Mouse (Mus musculus) hindbrain, embryonic 11.5 days (tissue): ENCODE measurements around the gene B3gnt6. TPM values are rescaled to one million over a fixed set of nuclear protein-coding genes. Genes with fewer than 3 reads are reported as not detected.

Source experiments
- ATAC-seq: fragments of 200-750 bp; cut with Nextera tagmentation; 2 replicates; pipeline ENCODE4 v1.8.0; 2017; ENCODE audit warnings: mild to moderate bottlenecking, moderate TSS enrichment, moderate library complexity; ENCODE audit not compliant: low FRiP score
- DNase-seq: peaks from one replicate; pipeline ENCODE4 v3.0.0-alpha.2; 2015; ENCODE audit warnings: low spot score
- H3K27ac ChIP-seq: fragments of 300-500 bp; sonication (generic); 2 replicates; pipeline ENCODE4 v1.5.1; 2014; ENCODE audit warnings: mild to moderate bottlenecking, low read depth, low read length
- H3K27me3 ChIP-seq: fragments of 300-500 bp; sonication (generic); 2 replicates; pipeline ENCODE4 v1.6.1; 2014; ENCODE audit warnings: mild to moderate bottlenecking, low read length, moderate library complexity, mixed read lengths; ENCODE audit not compliant: control insufficient read depth, insufficient read depth
- H3K36me3 ChIP-seq: fragments of 300-500 bp; sonication (generic); 2 replicates; pipeline ENCODE4 v1.6.1; 2014; ENCODE audit warnings: mild to moderate bottlenecking, low read length, moderate library complexity, mixed read lengths; ENCODE audit not compliant: control insufficient read depth, insufficient read depth
- H3K4me1 ChIP-seq: fragments of 300-500 bp; sonication (generic); replicated peaks from 2 replicates; pipeline ENCODE4 v1.6.1; 2014; ENCODE audit warnings: low read length, mixed read lengths; ENCODE audit not compliant: control insufficient read depth, insufficient read depth
- H3K4me2 ChIP-seq: fragments of 300-500 bp; sonication (generic); replicated peaks from 2 replicates; pipeline ENCODE4 v1.6.1; 2014; ENCODE audit warnings: mild to moderate bottlenecking, low read depth, low read length
- H3K4me3 ChIP-seq: fragments of 300-500 bp; sonication (generic); 2 replicates; pipeline ENCODE4 v1.5.1; 2014; ENCODE audit warnings: low read depth, low read length
- H3K9ac ChIP-seq: fragments of 300-500 bp; sonication (generic); 2 replicates; pipeline ENCODE4 v1.6.1; 2014; ENCODE audit warnings: low read depth, low read length
- H3K9me3 ChIP-seq: fragments of 300-500 bp; sonication (generic); 2 replicates; pipeline ENCODE4 v1.6.1; 2016; ENCODE audit warnings: low read length; ENCODE audit not compliant: control insufficient read depth
- WGBS: fragments of 180-500 bp; shearing (Covaris S2); extraction: QIAGEN DNeasy Blood & Tissue Kit; methylation state at CpG from one replicate; pipeline ENCODE4 v1.1.7; 2014; 5-methylcytosine and 5-hydroxymethylcytosine counted together
- polyA plus RNA-seq: library from polyadenylated mRNA; unstranded; fragments of >200 nt; fragmentation: Nextera tagmentation; extraction: Ambion mirVana; gene quantifications from 2 replicates; pipeline ENCODE4 v1.2.1, GENCODE M21; 2014

B3gnt6 gene
- polyA plus RNA-seq, result 0.10 and 0.20 TPM in 2 replicates

GRCm38 (mm10) chr7:98199381-98199780 is at the start of gene B3gnt6:
B3gnt6 (minus strand) TSS chr7:98199481.
- Histone ChIP-seq H3K36me3 (no peaks in the 10 kb centered on the region), H3K27ac (no peak within 1 kb of the TSS), H3K9ac (no peak within 1 kb of the TSS), H3K4me1 (no peaks in the 10 kb centered on the region), H3K4me2 (no peak within 1 kb of the TSS), H3K27me3 (peaks cover 21% of the 10 kb centered on the region), H3K9me3 (no peaks in the 10 kb centered on the region), H3K4me3 (no peak within 1 kb of the TSS)
- WGBS, result 88% methylated on average over 4 of the region's 4 CpGs
- ATAC-seq (no peak), DNase-seq (no peak)

- H3K9ac ChIP-seq, result no peak overlapping the region
- H3K4me1 ChIP-seq, result no peaks in the 10 kb centered on the region
- 93% methylated on average over 3 of the region's 3 CpGs for WGBS
- no peak overlapping the region for H3K4me3 ChIP-seq
- H3K27ac ChIP-seq, result no peak overlapping the region
- H3K9me3 ChIP-seq, result no peaks in the 10 kb centered on the region
- ATAC-seq, result no peak
- H3K4me2 ChIP-seq, result no peak overlapping the region
- DNase-seq, result no peak
- no peaks in the 10 kb centered on the region for H3K36me3 ChIP-seq
- no peaks in the 10 kb centered on the region for H3K27me3 ChIP-seq
Observed at GRCm38 (mm10) chr7:98236686-98237359, 37.5 kb upstream of the B3gnt6 start.

GRCm38 (mm10) chr7:98223796-98224195 is 24.5 kb upstream of the B3gnt6 start:
- DNase-seq (no peak), ATAC-seq (no peak)
- Histone ChIP-seq H3K27ac (no peak overlapping the region), H3K36me3 (no peaks in the 10 kb centered on the region), H3K4me3 (no peak overlapping the region), H3K27me3 (no peaks in the 10 kb centered on the region), H3K9me3 (no peaks in the 10 kb centered on the region), H3K9ac (no peak overlapping the region), H3K4me2 (no peak overlapping the region), H3K4me1 (no peaks in the 10 kb centered on the region)
- 92% methylated on average over 4 of the region's 4 CpGs for WGBS

- no peak overlapping the region for H3K27ac ChIP-seq
- no peak overlapping the region for H3K4me2 ChIP-seq
- no peaks in the 10 kb centered on the region for H3K9me3 ChIP-seq
- H3K4me3 ChIP-seq, result no peak overlapping the region
- no peak overlapping the region for H3K9ac ChIP-seq
- H3K27me3 ChIP-seq, result no peaks in the 10 kb centered on the region
- DNase-seq (no peak), ATAC-seq (no peak)
- no peaks in the 10 kb centered on the region for H3K4me1 ChIP-seq
- H3K36me3 ChIP-seq, result no peaks in the 10 kb centered on the region
Observed at GRCm38 (mm10) chr7:98216713-98217112, 17.4 kb upstream of the B3gnt6 start.

GRCm38 (mm10) chr7:98202946-98203345 is 3.7 kb upstream of the B3gnt6 start:
- Histone ChIP-seq H3K27me3 (no peaks in the 10 kb centered on the region), H3K36me3 (no peaks in the 10 kb centered on the region), H3K9ac (no peak overlapping the region), H3K4me1 (no peaks in the 10 kb centered on the region), H3K27ac (no peak overlapping the region), H3K4me2 (no peak overlapping the region), H3K9me3 (no peaks in the 10 kb centered on the region), H3K4me3 (no peak overlapping the region)
- DNase-seq, result no peak
- no peak for ATAC-seq
- 76% methylated on average over 4 of the region's 4 CpGs for WGBS

- Histone ChIP-seq H3K27ac (no peak overlapping the region), H3K9ac (no peak overlapping the region), H3K4me2 (no peak overlapping the region), H3K4me3 (no peak overlapping the region), H3K4me1 (no peaks in the 10 kb centered on the region), H3K27me3 (peaks cover 2% of the 10 kb centered on the region; the same call in 1 of the 2 replicates), H3K36me3 (no peaks in the 10 kb centered on the region), H3K9me3 (no peaks in the 10 kb centered on the region)
- DNase-seq (no peak), ATAC-seq (no peak)
- WGBS, result 82% methylated on average over 5 of the region's 5 CpGs
Observed at GRCm38 (mm10) chr7:98201493-98202028, 2.3 kb upstream of the B3gnt6 start.

- WGBS, result 86% methylated on average over 3 of the region's 3 CpGs
- H3K9me3 ChIP-seq, result no peaks in the 10 kb centered on the region
- H3K4me2 ChIP-seq, result no peak overlapping the region
- H3K27ac ChIP-seq, result no peak overlapping the region
- DNase-seq (no peak), ATAC-seq (no peak)
- no peak overlapping the region for H3K9ac ChIP-seq
- H3K4me1 ChIP-seq, result no peaks in the 10 kb centered on the region
- H3K36me3 ChIP-seq, result no peaks in the 10 kb centered on the region
- H3K4me3 ChIP-seq, result no peak overlapping the region
- peaks cover 12% of the 10 kb centered on the region for H3K27me3 ChIP-seq
Observed at GRCm38 (mm10) chr7:98200396-98200795, 1.1 kb upstream of the B3gnt6 start.

- peaks cover 10% of the 10 kb centered on the region for H3K4me1 ChIP-seq
- no peak overlapping the region for H3K9ac ChIP-seq
- DNase-seq (no peak), ATAC-seq (no peak)
- no peak overlapping the region for H3K4me3 ChIP-seq
- H3K9me3 ChIP-seq, result no peaks in the 10 kb centered on the region
- H3K27ac ChIP-seq, result no peak overlapping the region
- H3K4me2 ChIP-seq, result no peak overlapping the region
- peaks cover 50% of the 10 kb centered on the region for H3K27me3 ChIP-seq
- H3K36me3 ChIP-seq, result no peaks in the 10 kb centered on the region
- 39% methylated on average over 10 of the region's 10 CpGs for WGBS
Observed at GRCm38 (mm10) chr7:98195151-98195801, 4.0 kb downstream of the B3gnt6 start.
